9 mouse cellular contexts compared by ENCODE assay signal in the genomic region with DNA sequence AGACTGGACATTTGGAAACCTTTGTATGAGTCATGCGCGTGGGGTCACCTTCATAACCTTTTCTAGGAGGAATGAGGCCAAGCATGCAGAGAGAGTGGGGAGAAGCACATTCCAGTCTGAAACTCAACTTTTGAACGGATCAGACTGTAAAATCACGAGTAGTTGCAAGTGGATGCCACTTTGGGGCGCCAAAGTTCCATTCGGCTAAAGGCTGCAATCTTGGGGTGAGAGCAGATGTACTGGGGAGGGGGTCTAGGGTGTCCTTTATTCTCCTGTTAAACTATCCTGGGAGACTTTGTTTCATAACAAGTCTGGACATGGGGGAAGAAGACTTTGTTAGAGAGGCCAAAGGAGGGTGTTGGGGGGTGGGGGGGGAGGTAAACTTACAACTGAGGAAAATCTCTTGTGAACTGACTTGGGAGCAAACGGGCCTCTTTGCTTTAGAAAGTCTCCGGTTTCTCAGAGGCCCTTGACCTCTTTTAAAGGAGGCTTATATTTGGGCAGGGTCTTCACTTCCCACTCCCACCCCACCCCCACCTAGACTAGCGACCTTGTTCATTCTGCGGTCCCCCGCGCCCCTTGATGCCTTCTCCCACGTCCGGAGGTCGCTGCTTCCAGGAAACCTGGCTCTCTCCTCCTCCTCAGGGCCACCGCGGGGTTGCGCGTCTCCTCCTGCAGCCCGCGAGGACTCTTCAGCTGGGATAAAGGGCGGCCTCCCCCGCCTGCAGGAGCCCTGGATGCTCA. TPM values are rescaled to one million over a fixed set of nuclear protein-coding genes. Genes with fewer than 3 reads are reported as not detected.
A peak's percentile ranks its signal among the peaks of the same experiment; 100 is the strongest.
DNase-seq lines count a peak whose midpoint lies in the region; ATAC-seq and TF ChIP-seq lines count a peak whose summit lies in the region.
"Had no signal": no experiment of that assay in that cellular context is flagged by ENCODE, and none has a peak within 500 bp of the region (broad histone marks: within the 10 kb centered on the region; RNA-seq: fewer than 3 reads in every experiment).

No protein-coding gene starts in this region.

- H3K9me3 ChIP-seq in lung, embryonic 14.5 days (ENCODE audit: low read depth, low read length) = no peaks in the 10 kb centered on the region
- H3K9me3 ChIP-seq in forebrain, embryonic 16.5 days (ENCODE audit: control insufficient read depth, low read length) = no peaks in the 10 kb centered on the region
- H3K9me3 ChIP-seq in neural tube, embryonic 14.5 days (ENCODE audit: control insufficient read depth, low read length) = no peaks in the 10 kb centered on the region

- H3K27ac ChIP-seq in lung, embryonic 14.5 days (ENCODE audit: low read depth) = no peak overlapping the region
- peak overlapping the region; percentile 91 for H3K27ac ChIP-seq in forebrain, embryonic 16.5 days (ENCODE audit: low read length)
- H3K27ac ChIP-seq in neural tube, embryonic 14.5 days (ENCODE audit: low read depth, low read length) = peak overlapping the region; percentile 72

- ATAC-seq in lung, embryonic 14.5 days (ENCODE audit: insufficient read depth) = peak; percentile 64; the same call in 1 of the 2 replicates
- ATAC-seq in forebrain, embryonic 16.5 days = peak; percentile 83
- peak; percentile 82 for ATAC-seq in neural tube, embryonic 14.5 days (ENCODE audit: low read depth)

- H3K36me3 ChIP-seq in lung, embryonic 14.5 days (ENCODE audit: insufficient read depth) = no peaks in the 10 kb centered on the region
- no peaks in the 10 kb centered on the region for H3K36me3 ChIP-seq in forebrain, embryonic 16.5 days (ENCODE audit: control insufficient read depth, insufficient read depth)
- no peaks in the 10 kb centered on the region for H3K36me3 ChIP-seq in neural tube, embryonic 14.5 days (ENCODE audit: control insufficient read depth, insufficient read depth, low read length)

- peak overlapping the region; percentile 61 for H3K4me2 ChIP-seq in lung, embryonic 14.5 days
- H3K4me2 ChIP-seq in forebrain, embryonic 16.5 days (ENCODE audit: low read length) = peak overlapping the region; percentile 74
- H3K4me2 ChIP-seq in neural tube, embryonic 14.5 days (ENCODE audit: low read depth, low read length) = peak overlapping the region; percentile 75

- H3K4me1 ChIP-seq in lung, embryonic 14.5 days (ENCODE audit: insufficient read depth) = no peaks in the 10 kb centered on the region
- peaks cover 32% of the 10 kb centered on the region for H3K4me1 ChIP-seq in forebrain, embryonic 16.5 days (replicated peaks; ENCODE audit: control insufficient read depth, insufficient read depth, low read length)
- peaks cover 21% of the 10 kb centered on the region for H3K4me1 ChIP-seq in neural tube, embryonic 14.5 days (ENCODE audit: control insufficient read depth, insufficient read depth, low read length)

- peak; percentile 40 to 74 for DNase-seq in adrenal gland, adult (ENCODE audit: inconsistent age in 2 of 2, low spot score in 1 of 2)
- no peak for DNase-seq in adrenal gland, postnatal 25 days
- DNase-seq in lung, embryonic 14.5 days = peak; percentile 73
- no peak for DNase-seq in lung, adult 18-20 months
- DNase-seq in left cerebral cortex, postnatal 36 days (ENCODE audit: low spot score in 2 of 2) = peak; percentile 53 to 56
- DNase-seq in ovary, postnatal 14 days (ENCODE audit: low spot score) = no peak

- intact Hi-C loops in left cerebral cortex, postnatal 36 days (cut with DNase I) = loop anchor here (5.0 to 10.0 kb wide), 5 partner anchors 345 to 1765 kb away; no protein-coding TSS in a partner anchor

- under 1% methylated on average over 23 of the region's 23 CpGs for WGBS in lung, embryonic 14.5 days
- WGBS in forebrain, embryonic 16.5 days = under 1% methylated on average over 23 of the region's 23 CpGs
- WGBS in neural tube, embryonic 14.5 days = under 1% methylated on average over 23 of the region's 23 CpGs

- H3K4me3 ChIP-seq in lung, embryonic 14.5 days (ENCODE audit: low read depth, low read length) = peak overlapping the region; percentile 22
- H3K4me3 ChIP-seq in forebrain, embryonic 16.5 days (replicated peaks; ENCODE audit: low read length) = peak overlapping the region; percentile 48
- peak overlapping the region; percentile 36 for H3K4me3 ChIP-seq in neural tube, embryonic 14.5 days (ENCODE audit: low read depth, low read length)

- peak; percentile 75 for TF ChIP-seq CTCF in lung, embryonic 14.5 days (IDR thresholded peaks at IDR 0.05; ENCODE audit: low read depth)

- H3K27me3 ChIP-seq in lung, embryonic 14.5 days (ENCODE audit: insufficient read depth, low read length) = peaks cover 68% of the 10 kb centered on the region
- H3K27me3 ChIP-seq in forebrain, embryonic 16.5 days (replicated peaks; ENCODE audit: control insufficient read depth, insufficient read depth, low read length) = peaks cover 5% of the 10 kb centered on the region
- H3K27me3 ChIP-seq in neural tube, embryonic 14.5 days (ENCODE audit: control insufficient read depth, insufficient read depth, low read length) = no peaks in the 10 kb centered on the region

- H3K9ac ChIP-seq in lung, embryonic 14.5 days = no peak overlapping the region
- peak overlapping the region; percentile 66 for H3K9ac ChIP-seq in forebrain, embryonic 16.5 days (replicated peaks; ENCODE audit: low read depth, low read length)
- peak overlapping the region; percentile 49 for H3K9ac ChIP-seq in neural tube, embryonic 14.5 days (replicated peaks; ENCODE audit: low read depth, low read length)

RNA-seq across cellular contexts. Expression of gene Pou3f2, which starts 11.0 kb away (rescaled TPM):
- total RNA-seq in adrenal gland, postnatal 25 days (2021) = 0.06 TPM in 1 of 2 replicates, not detected in the other
- not detected in 2 replicates for polyA plus RNA-seq in lung, embryonic 14.5 days (2014; fragmentation: Nextera tagmentation; extraction: Ambion mirVana)
- 48.1 and 58.3 TPM in 2 replicates for polyA plus RNA-seq in forebrain, embryonic 16.5 days (2015; fragmentation: Nextera tagmentation; extraction: Ambion mirVana)
- total RNA-seq in left cerebral cortex, postnatal 36 days (2021) = 10 to 100 TPM; 27.3 to 28.3 TPM
- polyA plus RNA-seq in neural tube, embryonic 14.5 days (2014; fragmentation: Nextera tagmentation; extraction: Ambion mirVana) = 18.3 and 21.4 TPM in 2 replicates
- polyA plus RNA-seq: spleen, adult 2 months had no signal

Comparison
In these comparisons a context has a peak if more than half of its experiments do, and no peak if none do; other contexts are left out.
1. DNase-seq: peak in adrenal gland, adult (2 of 2), lung, embryonic 14.5 days (single experiment) and left cerebral cortex, postnatal 36 days (2 of 2); none in adrenal gland, postnatal 25 days (single experiment), lung, adult 18-20 months (0 of 2) and ovary, postnatal 14 days (single experiment).
2. RNA of gene Pou3f2, which starts 11.0 kb away (polyA plus RNA-seq): 48.1 to 58.3 TPM in forebrain, embryonic 16.5 days and 18.3 to 21.4 TPM in neural tube, embryonic 14.5 days; not detected in lung, embryonic 14.5 days; every median in the first group is over 10 times any median in the second.
3. Peak in every context shown above with its lines, with median percentiles within 50 percentile points of each other: ATAC-seq, H3K4me2 ChIP-seq and H3K4me3 ChIP-seq.